Mouse (Mus musculus) lung, postnatal 0 days (tissue): ENCODE data around the gene Fam229a.

Source experiments
- CTCF ChIP-seq: IDR thresholded peaks from 2 replicates; pipeline ENCODE4 v1.5.1; 2016; ENCODE audit warnings: antibody characterized with exemption, mild to moderate bottlenecking
- EP300 ChIP-seq: IDR thresholded peaks from 2 replicates; pipeline ENCODE4 v1.6.1; 2016; ENCODE audit warnings: antibody characterized with exemption, mild to moderate bottlenecking, control low read depth

DNA sequence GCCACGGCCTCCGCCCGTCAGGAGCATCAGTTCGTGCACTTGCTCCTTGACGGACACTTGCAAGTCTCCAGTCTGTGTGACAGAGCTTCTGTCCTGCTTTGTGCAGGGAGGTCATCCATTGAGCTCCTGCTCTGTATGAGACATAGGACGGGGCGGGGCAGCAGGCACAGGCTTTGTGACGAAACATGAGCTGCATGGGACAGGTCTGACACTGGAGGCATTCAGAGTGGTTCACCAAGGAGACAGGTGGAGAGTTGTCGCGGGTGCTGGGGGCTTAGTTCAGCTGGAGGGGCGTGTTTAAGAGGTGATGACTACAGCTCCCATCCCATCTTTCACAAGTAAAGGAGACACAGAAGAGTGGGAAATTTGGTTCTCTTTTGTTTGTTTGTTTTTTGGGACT lies 14.9 kb upstream of the Fam229a start:
- no peak for TF ChIP-seq CTCF
- TF ChIP-seq EP300, result no peak
